Mouse (Mus musculus) limb, embryonic 11.5 days (tissue): ENCODE results near the gene Mrpl10. TPM values are rescaled to one million over a fixed set of nuclear protein-coding genes. Genes with fewer than 3 reads are reported as not detected.

Experiments
- ATAC-seq: fragments of 200-750 bp; cut with Nextera tagmentation; 2 replicates; pipeline ENCODE4 v1.8.0; 2017; ENCODE audit warnings: low read depth; ENCODE audit not compliant: insufficient number of reproducible peaks, low FRiP score, low TSS enrichment
- DNase-seq: peaks from one replicate; pipeline ENCODE4 v3.0.0-alpha.2; 2015; ENCODE audit warnings: low spot score
- H3K27ac ChIP-seq: fragments of 300-500 bp; sonication (generic); replicated peaks from 2 replicates; pipeline ENCODE4 v1.5.1; 2014; ENCODE audit warnings: low read depth, mild to moderate bottlenecking, low read length
- H3K27me3 ChIP-seq: fragments of 300-500 bp; sonication (generic); 2 replicates; pipeline ENCODE4 v1.6.1; 2014; ENCODE audit warnings: mild to moderate bottlenecking, low read length, mixed read lengths; ENCODE audit not compliant: control insufficient read depth, insufficient read depth
- H3K36me3 ChIP-seq: fragments of 300-500 bp; sonication (generic); 2 replicates; pipeline ENCODE4 v1.6.1; 2014; ENCODE audit warnings: mild to moderate bottlenecking, low read length, moderate library complexity, mixed read lengths; ENCODE audit not compliant: control insufficient read depth, insufficient read depth
- H3K4me1 ChIP-seq: fragments of 300-500 bp; sonication (generic); 2 replicates; pipeline ENCODE4 v1.6.1; 2014; ENCODE audit warnings: low read length, mixed read lengths; ENCODE audit not compliant: control insufficient read depth, insufficient read depth
- H3K4me2 ChIP-seq: fragments of 300-500 bp; sonication (generic); 2 replicates; pipeline ENCODE4 v1.6.1; 2014; ENCODE audit warnings: low read depth, mild to moderate bottlenecking, moderate library complexity; ENCODE audit not compliant: severe bottlenecking
- H3K4me3 ChIP-seq: fragments of 300-500 bp; sonication (generic); 2 replicates; pipeline ENCODE4 v1.5.1; 2014; ENCODE audit warnings: low read depth, low read length
- H3K9ac ChIP-seq: fragments of 300-500 bp; sonication (generic); 2 replicates; pipeline ENCODE4 v1.6.1; 2014; ENCODE audit warnings: mild to moderate bottlenecking, low read length
- H3K9me3 ChIP-seq: fragments of 300-500 bp; sonication (generic); 2 replicates; pipeline ENCODE4 v1.6.1; 2016; ENCODE audit warnings: low read length; ENCODE audit not compliant: control insufficient read depth
- WGBS: fragments of 180-500 bp; shearing (Covaris S2); extraction: QIAGEN DNeasy Blood & Tissue Kit; methylation state at CpG from one replicate; pipeline ENCODE4 v1.1.7; 2014; 5-methylcytosine and 5-hydroxymethylcytosine counted together
- polyA plus RNA-seq: library from polyadenylated mRNA; unstranded; fragments of >200 nt; fragmentation: Nextera tagmentation; extraction: Ambion mirVana; gene quantifications from 2 replicates; pipeline ENCODE4 v1.2.1, GENCODE M21; 2014

The Mrpl10 gene
- polyA plus RNA-seq, 1 experiment from 2014 or later: 96.5 TPM

DNA sequence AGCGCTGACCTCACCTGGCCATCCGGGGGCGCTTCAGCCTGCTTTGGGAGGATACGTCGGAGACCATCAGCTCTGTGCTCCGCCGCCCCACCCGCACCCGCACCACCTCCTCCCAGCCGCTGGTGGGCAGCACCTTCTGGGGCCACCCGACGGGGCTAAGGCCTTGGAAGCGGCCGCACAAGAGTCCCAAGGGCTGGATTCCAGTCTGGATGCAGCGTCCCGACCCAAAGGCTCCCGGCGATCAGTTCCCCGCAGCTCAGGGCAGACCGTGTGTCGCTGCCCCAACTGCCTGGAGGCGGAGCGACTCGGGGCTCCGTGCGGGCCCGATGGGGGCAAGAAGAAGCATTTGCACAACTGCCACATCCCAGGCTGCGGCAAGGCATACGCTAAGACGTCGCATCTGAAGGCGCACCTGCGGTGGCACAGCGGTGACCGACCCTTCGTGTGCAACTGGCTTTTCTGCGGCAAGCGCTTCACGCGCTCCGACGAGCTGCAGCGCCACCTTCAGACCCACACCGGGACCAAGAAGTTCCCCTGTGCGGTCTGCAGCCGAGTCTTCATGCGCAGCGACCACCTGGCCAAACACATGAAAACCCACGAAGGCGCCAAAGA is 19.4 kb upstream of the Mrpl10 start:
- ATAC-seq (no peak), DNase-seq (peak; percentile 86)
- peak overlapping the region; percentile 9; the same call in 1 of the 2 replicates for H3K9ac ChIP-seq
- 1% methylated on average over 50 of the region's 50 CpGs for WGBS
- no peaks in the 10 kb centered on the region for H3K9me3 ChIP-seq
- H3K4me1 ChIP-seq: peaks cover 31% of the 10 kb centered on the region
- H3K4me3 ChIP-seq: peak overlapping the region; percentile 30
- H3K36me3 ChIP-seq: no peaks in the 10 kb centered on the region
- peaks cover 65% of the 10 kb centered on the region for H3K27me3 ChIP-seq
- peak overlapping the region; percentile 83 for H3K4me2 ChIP-seq
- no peak overlapping the region for H3K27ac ChIP-seq

DNA sequence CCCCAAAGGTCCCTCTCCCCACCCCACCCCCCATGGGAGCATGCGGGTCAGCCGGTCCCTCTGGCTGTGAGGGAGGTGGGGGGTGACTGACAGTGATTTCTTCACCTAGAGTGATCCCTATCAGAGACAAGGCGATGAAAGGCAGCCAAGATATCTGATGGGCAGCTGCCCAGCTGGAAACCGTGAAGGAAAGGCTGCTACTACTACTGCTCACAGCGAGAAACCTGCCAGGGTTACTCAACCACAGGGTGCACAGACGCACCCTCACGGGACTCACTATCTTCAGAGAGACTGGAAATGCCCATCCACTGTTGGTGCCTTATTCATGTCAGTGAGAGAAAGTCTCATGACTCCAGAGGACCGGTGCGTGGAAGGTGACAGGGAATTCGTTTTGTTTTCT is 16.4 kb upstream of the Mrpl10 start:
- no peak for ATAC-seq
- Histone ChIP-seq H3K36me3 (no peaks in the 10 kb centered on the region), H3K9ac (no peak overlapping the region), H3K27ac (no peak overlapping the region), H3K27me3 (peaks cover 39% of the 10 kb centered on the region), H3K4me2 (no peak overlapping the region), H3K9me3 (no peaks in the 10 kb centered on the region), H3K4me1 (peaks cover 22% of the 10 kb centered on the region), H3K4me3 (no peak overlapping the region)
- DNase-seq: no peak
- WGBS: 35% methylated on average over 10 of the region's 10 CpGs

DNA sequence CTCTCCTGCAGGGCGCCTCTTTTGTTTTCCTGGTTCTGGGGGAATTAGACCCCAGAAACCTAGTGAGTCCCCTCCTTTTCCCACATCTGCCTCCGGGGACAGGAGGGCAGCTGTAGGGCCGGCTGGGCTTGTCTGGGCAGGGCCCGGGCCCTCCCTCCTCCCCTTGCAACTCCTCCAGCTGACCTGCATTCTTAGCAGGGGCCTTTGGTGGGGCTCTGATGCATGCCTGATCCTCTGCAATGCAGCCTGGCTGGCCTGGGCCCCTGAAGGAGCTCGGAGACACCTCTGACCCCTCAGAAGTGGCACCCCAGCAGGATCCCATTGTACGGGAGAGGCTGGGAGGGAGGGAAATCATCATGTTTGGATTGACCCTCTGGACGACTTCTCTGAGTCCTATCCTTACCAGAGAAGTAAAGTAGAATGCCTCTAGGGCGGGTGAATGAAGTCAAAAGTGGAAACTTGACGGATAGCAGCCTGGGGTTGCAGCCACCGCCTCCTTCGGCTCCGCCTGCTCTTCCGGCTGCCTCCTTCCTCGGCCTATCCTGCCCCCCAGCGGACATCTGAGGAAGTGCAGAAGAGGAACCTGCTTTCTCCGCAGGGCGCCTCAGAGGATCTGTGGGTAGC is 15.5 kb upstream of the Mrpl10 start:
- WGBS: 3% methylated on average over 17 of the region's 17 CpGs
- H3K9ac ChIP-seq: peak overlapping the region; percentile 65
- H3K27ac ChIP-seq: peak overlapping the region; percentile 77
- peaks cover 31% of the 10 kb centered on the region for H3K27me3 ChIP-seq
- no peaks in the 10 kb centered on the region for H3K36me3 ChIP-seq
- 0 out of 2 replicates have a peak, but pooled peaks have one; percentile 10 for ATAC-seq
- H3K4me2 ChIP-seq: peak overlapping the region; percentile 52
- peak overlapping the region; percentile 23 for H3K4me3 ChIP-seq
- peaks cover 22% of the 10 kb centered on the region for H3K4me1 ChIP-seq
- no peaks in the 10 kb centered on the region for H3K9me3 ChIP-seq
- DNase-seq: peak; percentile 93

DNA sequence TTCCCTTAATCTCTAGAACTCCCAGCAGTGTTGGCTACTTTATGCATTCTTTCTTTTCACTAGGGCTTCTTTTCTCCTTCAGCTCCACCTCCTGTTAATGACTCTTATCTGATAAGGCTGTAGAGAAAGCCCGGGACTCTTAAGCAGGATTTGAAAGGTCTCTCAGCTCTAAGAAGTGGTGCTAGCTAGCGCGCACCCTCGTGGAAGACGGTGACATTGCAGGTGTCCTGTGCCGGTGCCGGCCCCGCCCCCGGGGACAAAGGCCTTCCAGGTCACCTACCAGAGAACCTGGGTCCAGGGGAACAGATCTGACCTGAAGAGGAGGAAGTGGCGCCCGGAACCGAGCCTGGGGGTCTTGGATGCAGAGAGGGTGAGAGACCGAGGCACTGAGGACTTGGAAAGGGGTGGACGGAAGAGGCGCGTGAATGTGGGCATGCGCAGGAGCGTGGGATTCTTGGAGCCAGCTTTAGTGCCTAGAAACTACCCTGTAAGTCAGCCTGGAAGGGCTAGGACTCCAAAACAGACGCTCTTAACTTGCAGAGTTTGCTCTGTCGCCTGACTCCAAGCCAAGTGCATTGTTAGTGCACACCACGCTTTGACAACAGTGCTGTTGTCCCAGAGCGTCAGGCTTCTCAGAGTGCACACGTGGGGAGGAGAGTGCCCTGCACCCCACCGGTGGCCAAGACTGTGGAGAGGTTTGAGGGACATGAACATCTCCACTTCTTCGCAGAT is 11.5 kb upstream of the Mrpl10 start, which contains the start of gene Scrn2:
Scrn2 (plus strand) TSS at position 253 of the 732 bp plus-strand sequence.
- H3K4me3 ChIP-seq: peak within 1 kb of the TSS; percentile 57
- 0 out of 2 replicates have a peak, but pooled peaks have one; percentile 44 for ATAC-seq
- H3K9me3 ChIP-seq: no peaks in the 10 kb centered on the region
- DNase-seq: peak; percentile 97
- WGBS: 3% methylated on average over 25 of the region's 25 CpGs
- H3K27ac ChIP-seq: peak within 1 kb of the TSS; percentile 69
- no peaks in the 10 kb centered on the region for H3K36me3 ChIP-seq
- peak within 1 kb of the TSS; percentile 84 for H3K9ac ChIP-seq
- peaks cover 9% of the 10 kb centered on the region for H3K4me1 ChIP-seq
- H3K4me2 ChIP-seq: peak within 1 kb of the TSS; percentile 85
- H3K27me3 ChIP-seq: no peaks in the 10 kb centered on the region

DNA sequence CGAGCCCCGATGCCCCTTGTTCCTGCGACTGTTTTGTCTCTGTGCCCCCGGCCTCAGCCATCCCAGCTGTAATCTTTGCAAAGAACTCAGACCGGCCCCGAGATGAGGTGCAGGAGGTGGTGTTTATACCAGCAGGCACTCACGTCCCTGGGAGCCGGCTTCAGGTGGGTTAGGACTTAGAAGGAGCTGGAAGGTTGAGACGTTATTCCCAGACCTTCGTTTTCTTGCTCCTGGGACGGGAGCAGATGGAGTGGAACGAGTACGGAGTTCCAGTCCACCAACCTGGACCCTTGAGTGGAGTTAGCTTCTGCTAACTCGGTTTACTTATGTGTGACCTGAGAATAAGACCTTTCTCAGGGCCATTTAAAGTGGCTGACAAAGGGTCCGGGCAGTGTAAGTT is 10.9 kb upstream of the Mrpl10 start:
- Histone ChIP-seq H3K27me3 (no peaks in the 10 kb centered on the region), H3K4me2 (peak overlapping the region; percentile 85), H3K27ac (peak overlapping the region; percentile 69; the same call in 1 of the 2 replicates), H3K4me3 (peak overlapping the region; percentile 57), H3K9ac (peak overlapping the region; percentile 84), H3K4me1 (peaks cover 5% of the 10 kb centered on the region), H3K9me3 (no peaks in the 10 kb centered on the region), H3K36me3 (no peaks in the 10 kb centered on the region)
- no peak for DNase-seq
- 24% methylated on average over 15 of the region's 15 CpGs for WGBS
- ATAC-seq: no peak

DNA sequence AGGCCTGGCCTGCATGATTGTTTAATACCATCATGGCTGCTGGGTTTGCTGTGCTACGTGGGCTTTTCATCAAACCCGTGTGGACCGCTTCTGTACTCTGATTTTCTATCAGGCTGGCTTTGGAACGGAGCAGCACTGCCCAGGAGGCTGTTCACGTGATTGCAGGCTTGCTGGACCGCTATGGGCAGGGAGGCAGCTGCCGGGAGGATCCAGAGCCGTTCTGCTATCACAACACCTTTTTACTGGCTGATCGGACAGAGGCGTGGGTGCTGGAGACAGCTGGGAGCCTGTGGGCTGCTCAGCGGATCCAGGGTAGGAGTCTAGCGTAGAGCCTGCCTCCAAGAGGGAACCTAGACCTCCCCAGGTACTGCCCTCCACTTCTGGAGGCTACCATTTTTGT is 9.4 kb upstream of the Mrpl10 start:
- H3K9me3 ChIP-seq: no peaks in the 10 kb centered on the region
- no peak overlapping the region for H3K9ac ChIP-seq
- H3K4me2 ChIP-seq: no peak overlapping the region
- ATAC-seq (no peak), DNase-seq (no peak)
- H3K27me3 ChIP-seq: no peaks in the 10 kb centered on the region
- no peak overlapping the region for H3K4me3 ChIP-seq
- H3K36me3 ChIP-seq: no peaks in the 10 kb centered on the region
- 85% methylated on average over 12 of the region's 12 CpGs for WGBS
- no peaks in the 10 kb centered on the region; the same call in 1 of the 2 replicates for H3K4me1 ChIP-seq
- no peak overlapping the region for H3K27ac ChIP-seq

DNA sequence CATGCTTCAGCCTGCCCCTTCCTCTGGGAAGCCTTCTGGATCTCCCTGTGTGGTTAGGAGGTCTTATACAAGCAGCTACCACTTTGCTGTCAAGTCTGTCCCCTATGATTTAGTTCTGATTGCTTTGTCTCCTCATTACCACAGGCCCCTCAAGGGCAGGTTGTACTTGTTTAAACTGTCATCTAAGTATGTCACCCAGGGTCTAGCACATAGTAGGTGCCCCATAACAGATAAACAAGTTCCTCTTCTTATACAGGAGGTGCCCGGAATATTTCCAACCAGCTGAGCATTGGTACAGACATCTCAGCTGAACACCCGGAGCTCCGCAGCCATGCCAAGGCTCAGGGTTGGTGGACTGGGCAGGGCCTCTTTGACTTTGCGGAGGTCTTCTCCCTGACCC is 8.9 kb upstream of the Mrpl10 start:
- no peak overlapping the region for H3K9ac ChIP-seq
- no peak for ATAC-seq

DNA sequence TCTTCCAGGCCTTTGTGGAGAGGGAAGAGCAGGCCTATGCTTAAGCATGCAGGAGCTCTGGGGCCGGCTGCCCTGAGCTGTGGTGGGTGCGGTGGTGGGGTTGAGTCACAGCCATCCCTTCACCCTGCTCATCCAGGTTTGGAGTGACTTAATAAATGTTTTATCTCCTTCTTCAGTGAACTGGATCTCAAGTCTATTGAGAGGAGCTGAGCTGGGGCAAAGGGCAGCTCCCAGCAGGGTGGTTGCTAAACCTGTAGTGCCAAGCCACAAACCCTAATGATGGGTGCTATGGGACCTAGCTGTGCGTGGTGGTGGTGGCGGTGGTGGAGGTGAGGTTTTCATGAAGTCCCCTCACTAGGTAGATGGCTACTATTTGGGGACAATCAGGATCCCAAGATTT is 7.6 kb upstream of the Mrpl10 start:
- H3K9me3 ChIP-seq: no peaks in the 10 kb centered on the region
- no peak overlapping the region for H3K4me2 ChIP-seq
- no peaks in the 10 kb centered on the region for H3K36me3 ChIP-seq
- H3K27ac ChIP-seq: no peak overlapping the region
- H3K9ac ChIP-seq: no peak overlapping the region
- H3K4me1 ChIP-seq: no peaks in the 10 kb centered on the region; the same call in 1 of the 2 replicates
- H3K4me3 ChIP-seq: no peak overlapping the region
- DNase-seq (no peak), ATAC-seq (no peak)
- no peaks in the 10 kb centered on the region for H3K27me3 ChIP-seq
- WGBS: 96% methylated on average over 4 of the region's 4 CpGs

More for the DNA sequence above, 8.9 kb upstream of the Mrpl10 start:
- Histone ChIP-seq H3K9me3 (no peaks in the 10 kb centered on the region), H3K4me3 (no peak overlapping the region), H3K27me3 (no peaks in the 10 kb centered on the region), H3K4me2 (no peak overlapping the region), H3K27ac (no peak overlapping the region), H3K4me1 (no peaks in the 10 kb centered on the region; the same call in 1 of the 2 replicates), H3K36me3 (no peaks in the 10 kb centered on the region)
- DNase-seq: no peak
- 92% methylated on average over 4 of the region's 4 CpGs for WGBS
